Mouse (Mus musculus) adrenal gland (tissue): Measurements from ENCODE around the gene Prr7.
"Not testable (repeated sequence)": the region's sequence is repeated elsewhere in the genome, so short reads cannot be mapped to it uniquely, and the experiment has no call there.

ENCODE experiments used
- intact Hi-C: fragments of 180-260 bp; cut with DNase I; formaldehyde crosslinking; loops from one replicate; pipeline ENCODE4 v1.15.1; 2025
- long read RNA-seq, 2 experiments: library from polyadenylated mRNA; unstranded; transcript quantifications; one replicate each; pipeline ENCODE4 v2.0.0; 2020; ENCODE audit warnings: borderline replicate concordance in 1 of 2; ENCODE audit not compliant: insufficient replicate concordance in 1 of 2

The Prr7 gene
- long read RNA-seq, experiment 1 = 0 reads
- long read RNA-seq, experiment 2, partial matches to known transcripts = 1 of 1 reads
- long read RNA-seq, experiment 2, other reads (novel, unspliced or antisense) = 0 of 1 reads

DNA sequence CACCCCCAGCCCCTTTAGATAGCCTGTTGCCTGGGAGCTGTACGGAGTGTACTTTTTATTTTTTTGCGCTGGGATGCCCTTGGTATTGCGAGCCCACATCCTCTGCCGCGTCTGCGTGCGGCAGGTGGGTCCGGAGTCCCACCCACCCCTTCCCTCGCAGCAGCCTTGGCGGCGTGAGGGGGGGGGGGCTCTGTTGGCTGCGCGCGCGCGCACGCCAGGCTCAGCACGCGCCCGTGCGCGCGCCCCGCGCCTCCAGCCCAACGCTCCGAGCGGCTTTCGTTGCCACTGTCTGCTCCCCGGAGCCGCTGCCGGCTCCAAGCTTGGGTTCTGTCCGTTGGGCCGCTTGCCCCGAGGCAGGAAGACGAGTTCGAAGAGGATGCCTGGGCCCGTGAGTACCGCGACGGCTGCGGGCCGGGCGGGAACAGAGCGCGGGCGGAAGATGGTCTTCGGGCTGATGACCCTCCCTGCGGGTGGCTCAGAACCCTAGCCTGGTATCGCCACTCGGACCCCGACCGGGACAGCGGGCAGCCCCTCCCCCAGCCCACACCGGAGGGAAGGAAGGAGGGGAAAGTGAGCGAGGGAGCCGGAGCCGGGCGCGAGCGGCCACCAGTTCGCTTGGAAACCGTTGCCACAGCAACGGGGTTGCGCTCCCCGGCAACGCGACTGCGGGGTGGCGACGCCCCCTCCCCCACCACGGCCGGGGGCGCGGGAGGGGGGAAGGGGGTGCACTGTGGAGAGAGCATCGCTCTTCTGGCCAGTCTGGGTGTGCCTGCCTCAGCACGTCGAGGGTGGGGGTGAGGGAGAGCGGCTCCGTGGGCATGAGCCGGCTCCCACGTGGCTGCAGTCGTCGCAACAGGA lies at the start of gene Prr7:
Prr7 (plus strand) TSS at position 241 of the 858 bp plus-strand sequence.
- intact Hi-C loops = no loop called here

- intact Hi-C loops = no loop called here
These were observed 49.2 kb upstream of the Prr7 start, which contains the start of gene Pfn3 for GRCm38 (mm10) chr13:55414743-55415380. Pfn3 (minus strand) TSS chr13:55415232.

- intact Hi-C loops = no loop called here
These were observed 46.1 kb upstream of the Prr7 start for GRCm38 (mm10) chr13:55418004-55418403.

- intact Hi-C loops = no loop called here
These were observed 44.9 kb upstream of the Prr7 start for GRCm38 (mm10) chr13:55419142-55419541.

DNA sequence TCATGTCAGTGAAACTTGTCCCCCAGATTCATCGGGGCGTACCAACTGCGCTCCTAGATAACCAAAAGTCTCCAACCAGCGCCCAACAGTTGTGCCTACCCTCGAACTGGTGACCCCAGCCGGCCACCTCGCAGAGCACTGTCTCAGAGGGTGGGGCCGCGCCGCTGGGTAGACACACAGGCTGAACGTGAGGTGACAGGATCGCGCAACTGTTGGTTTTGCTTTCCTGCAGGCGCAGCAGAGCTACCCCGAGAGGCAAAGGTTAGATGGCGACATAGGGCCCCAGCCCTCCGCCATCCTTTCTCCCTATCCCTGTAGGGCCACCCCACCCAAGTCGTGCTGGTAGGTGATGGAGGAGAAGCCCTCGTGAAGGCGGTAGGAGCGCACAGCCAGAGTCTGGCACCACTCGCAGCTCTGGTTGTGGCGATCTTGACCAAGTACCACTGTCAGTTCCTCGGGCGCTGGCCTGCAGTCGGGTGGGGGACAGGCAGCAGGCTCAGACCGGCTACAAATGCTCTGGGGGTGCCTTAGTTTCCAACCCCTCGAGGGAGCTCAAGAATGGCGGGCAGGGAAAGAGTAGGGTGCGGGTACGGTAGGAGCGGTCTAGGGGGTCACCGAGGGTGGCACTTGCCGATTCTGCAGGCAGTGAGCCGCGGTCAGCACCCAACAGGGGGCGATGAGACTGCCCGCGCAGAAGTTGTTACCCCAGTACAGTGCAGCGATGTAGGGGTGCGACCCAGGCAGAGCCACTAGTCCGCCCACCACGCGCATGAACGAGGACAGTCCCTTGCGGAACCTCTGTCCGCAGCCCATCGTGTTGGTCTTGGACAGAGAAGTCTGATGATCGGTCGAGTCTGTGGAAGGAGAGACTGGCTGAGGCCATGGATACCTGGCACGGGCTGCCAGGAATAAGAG lies 43.8 kb upstream of the Prr7 start:
- intact Hi-C loops = loop anchor here (2.0 kb wide), 1 partner anchor 51 kb away; no protein-coding TSS in a partner anchor

- intact Hi-C loops = loop anchor here (2.0 kb wide), 1 partner anchor 50 kb away; no protein-coding TSS in a partner anchor
These were observed 42.9 kb upstream of the Prr7 start for GRCm38 (mm10) chr13:55420933-55421800.

DNA sequence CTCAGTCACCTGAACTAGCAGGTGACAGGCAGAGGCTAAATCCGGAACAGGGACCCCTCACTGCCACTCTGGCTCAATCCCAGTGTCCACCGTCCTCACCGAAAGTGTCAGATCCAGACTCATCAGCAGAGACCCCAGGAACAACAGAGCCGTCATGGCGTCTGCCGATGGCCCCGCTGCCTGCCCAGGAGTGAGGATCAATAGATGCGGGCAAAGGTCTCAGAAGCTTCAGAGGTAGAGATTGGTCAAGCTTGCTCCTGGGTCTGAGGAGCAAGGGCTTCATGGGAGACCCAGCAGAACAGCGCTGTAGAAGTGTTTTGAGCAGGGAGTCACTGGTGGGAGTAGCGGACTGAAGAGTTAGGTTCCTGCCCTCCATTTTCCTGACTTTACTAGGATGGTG lies 37.5 kb upstream of the Prr7 start, which contains the start of gene F12:
F12 (minus strand) TSS at position 181 of the 400 bp plus-strand sequence.
- intact Hi-C loops = no loop called here

DNA sequence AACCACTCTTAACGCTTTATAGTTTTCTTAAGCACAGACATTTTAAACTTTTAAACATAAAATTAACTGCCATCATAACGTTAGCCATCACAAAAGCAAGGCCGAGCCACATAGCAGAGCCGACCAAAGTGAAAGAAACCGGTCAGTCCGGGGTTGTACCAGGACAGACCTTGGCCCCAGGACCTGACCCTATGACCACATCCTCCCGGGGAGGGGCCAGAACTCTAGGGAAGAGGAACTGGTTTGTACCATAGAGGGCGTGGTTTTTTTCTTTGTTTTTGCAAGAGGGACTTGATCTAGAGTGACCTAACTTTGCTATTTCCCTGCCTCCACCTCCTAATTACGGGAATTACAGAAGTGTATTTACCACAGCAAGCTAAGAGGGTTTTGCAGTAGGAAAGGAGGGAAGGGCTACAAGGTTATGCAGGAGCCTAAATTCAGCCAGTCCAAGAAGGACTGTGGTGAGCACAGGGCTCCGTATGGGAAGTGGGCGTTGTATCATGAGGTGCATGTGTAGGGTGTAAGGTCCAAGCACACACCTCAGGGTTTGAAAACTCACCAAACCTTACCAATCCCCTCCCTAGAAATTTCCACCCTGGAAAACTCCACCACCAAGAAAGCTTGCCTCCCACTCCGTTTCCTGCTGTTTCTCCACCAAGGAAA lies 34.7 kb upstream of the Prr7 start:
- intact Hi-C loops = no loop called here

DNA sequence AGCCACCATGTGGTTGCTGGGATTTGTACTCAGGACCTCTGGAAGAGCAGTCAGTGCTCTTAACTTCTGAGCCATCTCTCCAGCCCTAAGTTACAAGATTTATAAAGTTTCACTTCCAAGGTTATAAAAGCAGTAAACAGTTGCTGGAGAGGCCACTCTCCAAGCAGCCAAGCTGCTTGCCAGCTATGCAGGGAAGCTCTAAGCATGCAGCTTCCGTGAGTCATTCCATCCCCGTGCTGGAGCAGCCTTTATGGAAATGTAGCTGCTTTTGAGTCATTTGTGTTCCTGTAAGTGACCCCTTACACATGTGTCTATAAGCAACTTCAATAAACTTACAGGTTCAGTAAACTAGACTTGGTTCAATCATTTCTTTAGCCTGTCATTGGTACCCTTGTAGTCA lies 33.5 kb upstream of the Prr7 start:
- intact Hi-C loops = no loop called here

DNA sequence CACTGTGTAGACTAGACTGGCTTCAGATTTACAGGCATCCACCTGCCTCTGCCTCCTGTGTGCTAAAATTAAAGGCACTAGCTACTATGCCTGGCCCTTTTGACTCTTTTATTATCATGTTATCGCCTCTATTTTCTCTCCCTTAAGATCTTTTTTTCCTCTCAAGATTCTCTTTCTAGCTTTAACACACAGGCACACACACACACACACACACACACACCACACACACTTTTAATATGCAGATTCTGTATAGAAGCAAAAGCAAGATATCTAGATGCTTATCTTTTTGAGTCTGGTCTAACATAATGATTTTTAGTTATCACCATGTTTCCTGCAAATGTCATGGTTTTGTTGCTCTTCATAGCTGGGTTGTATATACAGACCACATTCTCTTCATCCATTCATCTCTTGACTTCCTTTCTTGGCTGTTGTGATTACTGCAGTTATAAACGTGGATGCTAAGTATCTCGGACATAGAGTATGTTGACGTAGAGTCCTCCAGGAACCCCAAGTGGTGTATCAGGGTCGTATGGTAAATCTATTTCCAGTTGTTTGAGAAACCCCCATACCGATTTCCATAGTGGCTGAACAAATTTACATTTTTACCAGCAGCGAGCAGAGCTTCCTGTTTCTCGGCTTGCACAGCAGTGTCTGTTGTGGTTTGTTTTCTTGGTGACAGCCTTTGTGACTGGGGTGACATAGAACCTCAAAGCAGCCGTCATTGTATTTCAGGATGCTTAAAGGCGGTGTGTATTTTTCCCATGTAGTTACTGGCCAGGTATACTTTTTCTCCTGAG lies 32.0 kb upstream of the Prr7 start:
- intact Hi-C loops = no loop called here

DNA sequence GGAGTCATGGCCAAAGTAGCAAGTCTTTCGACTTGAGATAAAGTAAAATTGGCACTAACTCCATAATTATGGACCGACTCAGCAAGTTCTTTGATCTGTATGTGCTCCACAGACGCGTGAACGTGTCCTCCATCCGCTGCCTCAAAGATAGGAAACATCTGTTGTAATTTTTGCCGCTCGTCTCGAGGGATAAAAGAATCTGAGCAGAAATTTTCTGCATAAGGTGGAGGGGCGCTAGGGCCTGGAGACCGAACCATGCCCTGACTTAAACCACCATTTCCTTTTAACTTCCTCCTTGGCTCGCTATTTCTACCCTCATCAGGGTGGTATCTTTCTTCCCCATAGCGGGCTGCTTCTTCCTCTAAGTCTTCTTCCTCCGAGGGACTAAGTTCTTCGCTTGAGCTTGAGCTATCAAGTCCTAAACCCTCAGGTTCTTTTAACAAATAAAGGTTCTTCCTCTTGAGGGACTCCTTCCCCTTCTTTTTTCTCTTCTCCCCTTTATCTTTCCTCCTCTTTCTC lies 26.9 kb upstream of the Prr7 start:
- intact Hi-C loops = not testable (repeated sequence)

DNA sequence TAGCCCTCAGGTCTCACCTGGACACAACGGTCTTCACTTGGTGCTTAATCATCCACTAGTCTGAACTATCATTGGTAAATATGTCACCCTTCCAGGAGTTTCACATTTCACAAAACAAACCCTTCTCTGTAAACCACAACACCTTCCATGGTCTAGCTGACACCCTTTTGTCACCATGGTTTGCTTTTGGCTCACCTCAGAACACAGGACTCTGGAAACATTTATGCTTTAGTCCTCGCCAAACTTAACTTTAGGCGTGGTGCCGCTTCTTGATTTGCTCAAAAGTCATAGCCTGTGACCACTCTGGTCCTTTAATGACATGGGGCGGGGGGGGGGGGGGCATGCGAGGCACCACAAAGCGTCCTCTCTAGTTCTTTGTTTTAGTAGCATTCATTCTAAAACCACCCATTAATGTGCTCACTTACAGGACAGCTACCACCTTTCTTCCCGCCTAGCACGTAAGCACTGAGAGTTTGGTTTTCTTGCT lies 20.2 kb upstream of the Prr7 start:
- intact Hi-C loops = no loop called here

- intact Hi-C loops = no loop called here
These were observed 19.7 kb upstream of the Prr7 start for GRCm38 (mm10) chr13:55444286-55444936.

- intact Hi-C loops = no loop called here
These were observed 19.1 kb upstream of the Prr7 start, which contains the start of gene Grk6 for GRCm38 (mm10) chr13:55444937-55445315. Grk6 (plus strand) TSS chr13:55445072.

DNA sequence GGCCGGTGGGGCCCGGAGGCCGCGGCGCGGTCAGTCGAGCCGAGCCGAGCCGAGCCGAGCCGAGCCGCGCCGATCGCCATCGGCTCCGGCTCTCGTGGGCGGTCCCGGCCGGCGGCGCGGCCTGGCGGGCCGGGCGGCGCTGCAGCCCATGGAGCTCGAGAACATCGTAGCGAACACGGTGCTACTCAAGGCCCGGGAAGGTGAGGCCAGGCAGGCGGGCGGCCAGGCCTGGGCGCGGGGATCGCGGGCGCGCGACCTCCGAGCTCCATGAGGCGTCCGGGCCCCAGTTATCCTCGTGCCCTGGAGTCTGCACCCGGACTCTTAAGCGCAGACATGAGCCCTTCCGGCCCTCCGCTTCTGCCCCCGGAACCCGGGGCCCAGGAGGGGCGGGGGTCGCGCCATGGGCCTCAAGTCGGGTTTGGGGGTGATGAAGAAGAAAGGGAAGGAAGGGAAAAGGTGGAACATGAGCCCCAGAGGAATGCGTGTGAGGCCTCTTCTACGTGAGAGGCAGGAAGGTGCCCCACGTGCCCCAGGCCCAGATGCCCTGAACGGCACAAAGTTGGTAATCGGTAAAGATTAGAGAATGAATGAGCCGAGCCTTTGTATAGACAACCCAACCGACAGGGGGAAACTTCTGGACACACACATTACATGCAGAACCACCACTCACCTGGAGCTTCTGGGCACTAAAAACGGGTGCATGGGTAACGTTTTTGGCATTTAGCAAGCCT lies 18.5 kb upstream of the Prr7 start:
- intact Hi-C loops = no loop called here

- intact Hi-C loops = no loop called here
These were observed 17.5 kb upstream of the Prr7 start for GRCm38 (mm10) chr13:55446483-55447105.

GRCm38 (mm10) chr13:55447543-55447943 lies 16.5 kb upstream of the Prr7 start:
- intact Hi-C loops = no loop called here
